Mouse (Mus musculus) heart, adult 2 months (tissue): ENCODE results near the gene Lrrc29.

ENCODE experiments used
- CTCF ChIP-seq: fragments of 200-600 bp; IDR thresholded peaks from 2 replicates; pipeline ENCODE4 v1.8.1; 2022; ENCODE audit warnings: antibody characterized with exemption, mild to moderate bottlenecking, moderate library complexity
- POLR2A ChIP-seq: fragments of 200-500 bp; IDR thresholded peaks from 2 replicates; pipeline ENCODE4 v1.6.1; 2011; ENCODE audit warnings: mild to moderate bottlenecking, low read depth, low read length, control low read depth; ENCODE audit not compliant: insufficient read depth

DNA sequence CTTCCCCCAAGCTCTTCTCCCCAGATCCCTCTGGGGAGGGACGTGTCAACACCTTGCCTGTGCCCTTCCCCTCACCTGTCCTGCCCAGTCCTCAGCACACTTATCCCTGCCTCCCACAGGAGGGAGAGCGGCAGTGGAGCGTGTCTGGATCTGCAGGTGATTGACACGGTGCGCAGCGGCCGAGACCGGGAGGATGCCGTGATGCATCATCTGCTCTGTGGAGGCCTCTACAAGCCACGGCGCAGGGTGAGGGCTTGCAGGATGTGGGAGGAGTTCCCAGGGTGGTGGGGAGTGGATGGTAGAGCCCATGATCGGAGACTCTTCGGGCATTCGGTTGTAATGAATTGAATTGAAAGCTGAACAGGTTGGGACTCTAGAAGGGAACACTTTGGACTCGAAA lies 33.1 kb upstream of the Lrrc29 start:
- TF ChIP-seq CTCF (no peak), POLR2A (no peak)
